Mouse (Mus musculus) kidney, postnatal 14 days (tissue): ENCODE data around the gene Epb41l5.

Experiments
- DNase-seq: peaks from one replicate; pipeline ENCODE4 v3.0.0; 2022; ENCODE audit warnings: mixed read lengths

Gene Epb41l5

DNA sequence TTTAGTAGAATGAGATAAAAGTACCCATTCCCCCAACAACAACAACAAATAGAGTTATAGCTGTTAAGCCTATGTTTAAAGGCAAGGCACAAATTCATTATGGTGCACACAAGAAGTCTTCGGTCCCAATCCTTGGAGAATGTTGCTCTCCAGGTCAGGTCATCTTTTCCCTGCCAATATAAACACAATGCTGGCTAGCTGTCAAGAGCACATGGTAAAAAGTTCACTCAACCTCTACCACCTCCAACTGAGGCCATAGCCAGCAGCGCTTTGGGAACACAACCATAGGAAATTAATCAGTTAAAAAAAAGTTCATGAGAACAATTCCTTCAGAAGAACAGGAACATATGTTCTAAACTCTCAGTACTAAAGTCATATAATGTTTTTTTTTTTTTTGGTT lies 58.8 kb downstream of the Epb41l5 start:
- peak; percentile 80 for DNase-seq

DNA sequence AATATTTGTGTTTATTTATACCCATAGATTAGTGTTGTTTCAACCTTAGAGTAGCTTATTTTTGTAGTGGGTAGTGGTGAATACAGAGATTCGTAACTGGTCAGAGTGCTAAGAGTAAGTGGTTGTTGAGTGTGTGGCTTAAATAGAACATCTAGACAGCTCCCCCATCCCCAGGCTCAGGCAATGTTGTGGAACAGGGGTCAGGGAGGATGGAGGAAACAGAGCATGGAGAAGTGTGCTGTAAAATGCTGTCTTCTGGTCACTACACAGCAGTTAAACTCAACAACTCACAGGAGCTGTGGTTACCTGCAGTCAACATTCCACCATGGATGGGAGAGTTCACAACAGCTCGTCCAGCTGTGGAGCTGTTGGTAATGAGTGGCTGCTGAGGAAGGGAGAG lies 63.8 kb downstream of the Epb41l5 start:
- no peak for DNase-seq

- DNase-seq, result no peak
These were observed 78.7 kb downstream of the Epb41l5 start for GRCm38 (mm10) chr1:119570134-119570533.

- DNase-seq, result no peak
These were observed 83.3 kb downstream of the Epb41l5 start for GRCm38 (mm10) chr1:119565531-119565930.

GRCm38 (mm10) chr1:119557641-119558395 lies 91.0 kb downstream of the Epb41l5 start:
- no peak for DNase-seq

DNA sequence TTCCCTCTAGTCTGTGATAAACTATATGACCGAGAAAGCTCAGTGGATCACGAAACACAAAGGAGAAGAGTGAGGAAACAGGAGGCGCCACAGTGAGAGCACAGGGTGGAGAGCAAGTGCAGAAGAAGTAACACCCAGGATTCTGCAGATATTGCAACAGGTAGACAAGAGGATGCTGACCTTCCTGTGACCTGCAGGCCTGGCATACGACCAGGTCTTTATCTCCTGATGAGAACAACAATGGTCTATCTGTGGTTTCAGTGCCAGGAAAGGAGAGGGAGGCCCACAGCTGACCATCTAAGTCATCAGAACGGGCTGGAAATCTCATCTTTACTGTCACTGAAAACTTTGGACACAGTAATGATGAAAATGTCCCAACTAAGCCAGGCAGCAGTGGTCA lies 93.1 kb downstream of the Epb41l5 start:
- no peak for DNase-seq

GRCm38 (mm10) chr1:119551651-119552050 lies 97.1 kb downstream of the Epb41l5 start:
- no peak for DNase-seq

DNA sequence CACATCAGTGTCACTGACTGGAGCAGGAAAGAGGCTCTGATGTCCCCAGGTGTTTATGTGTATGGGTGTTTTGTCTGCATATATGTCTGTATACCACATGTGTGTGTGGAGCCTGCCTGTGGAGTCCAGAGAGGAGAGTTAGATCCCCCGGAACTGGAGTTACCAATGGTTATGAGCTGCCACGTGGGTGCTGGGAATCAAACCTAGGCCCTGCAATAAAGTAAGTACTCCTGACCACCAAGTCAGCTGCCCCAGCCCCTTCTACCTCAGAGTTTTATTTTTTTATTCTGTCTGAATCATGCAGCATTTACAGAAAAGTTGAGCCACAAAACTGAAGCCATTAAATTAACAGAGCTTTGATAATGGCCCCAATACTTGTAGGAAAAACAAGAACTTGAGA lies 98.7 kb downstream of the Epb41l5 start:
- DNase-seq, result no peak

- no peak for DNase-seq
These were observed 99.5 kb downstream of the Epb41l5 start for GRCm38 (mm10) chr1:119549327-119549689.

DNA sequence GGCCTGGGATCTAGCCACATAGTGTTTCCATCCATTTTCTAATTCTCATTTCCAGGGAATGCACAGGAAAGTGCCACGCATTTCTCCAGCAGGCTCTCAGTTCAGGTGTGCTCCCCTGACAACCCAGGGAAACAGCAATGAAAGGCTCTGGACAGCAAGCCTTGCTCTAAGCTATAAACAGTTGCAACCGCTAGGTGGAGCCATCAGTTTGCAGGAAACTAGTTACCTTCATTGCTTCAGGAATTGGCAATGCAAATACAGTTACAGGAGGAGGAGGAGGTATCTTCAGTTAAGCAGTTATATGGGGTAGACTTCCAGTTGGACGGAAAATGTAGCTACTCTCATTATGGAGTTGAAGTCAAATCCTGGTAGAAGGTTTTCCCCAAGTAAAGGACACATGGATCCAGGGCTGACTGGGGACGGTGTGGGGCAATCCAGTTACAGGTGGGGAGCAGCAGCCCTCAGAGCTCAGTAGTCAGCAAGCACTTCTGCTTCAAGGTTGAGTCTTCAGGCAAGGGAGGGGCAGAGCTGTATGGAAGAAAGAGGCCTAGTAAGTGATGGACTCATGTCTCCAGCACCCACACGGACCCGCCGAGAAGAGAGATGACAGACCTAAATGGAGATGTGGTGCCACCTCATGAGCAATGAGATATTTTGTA lies 100.0 kb downstream of the Epb41l5 start:
- DNase-seq, result peak; percentile 86

GRCm38 (mm10) chr1:119546490-119546889 lies 102.3 kb downstream of the Epb41l5 start:
- DNase-seq, result no peak

GRCm38 (mm10) chr1:119545671-119546070 lies 103.1 kb downstream of the Epb41l5 start:
- no peak for DNase-seq

GRCm38 (mm10) chr1:119545164-119545563 lies 103.6 kb downstream of the Epb41l5 start:
- no peak for DNase-seq

DNA sequence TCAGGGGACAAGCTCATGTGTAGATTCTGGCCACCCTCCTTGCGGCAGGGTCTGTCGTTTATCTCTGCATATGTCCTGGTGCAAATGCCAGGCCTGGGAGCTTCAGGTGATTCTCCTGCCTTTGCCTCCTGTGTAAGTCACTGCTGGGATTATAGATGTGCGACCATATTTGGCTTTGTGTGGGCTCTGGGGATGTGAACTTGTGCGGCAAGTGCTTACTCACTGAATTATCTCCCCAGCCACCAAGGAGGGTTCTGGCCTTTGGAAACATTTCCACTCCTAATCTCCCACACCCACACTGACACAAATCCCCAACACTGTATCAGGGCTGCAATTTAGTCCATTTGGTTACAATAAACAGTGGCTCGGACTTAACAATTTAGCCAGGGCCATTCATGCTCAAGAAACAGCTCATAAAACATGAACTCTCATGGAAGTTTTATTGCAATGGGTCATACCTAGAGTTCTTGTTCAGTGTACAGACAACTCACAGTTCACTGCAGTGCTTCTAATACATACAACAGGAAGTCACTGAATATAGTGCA lies 104.1 kb downstream of the Epb41l5 start:
- no peak for DNase-seq

DNA sequence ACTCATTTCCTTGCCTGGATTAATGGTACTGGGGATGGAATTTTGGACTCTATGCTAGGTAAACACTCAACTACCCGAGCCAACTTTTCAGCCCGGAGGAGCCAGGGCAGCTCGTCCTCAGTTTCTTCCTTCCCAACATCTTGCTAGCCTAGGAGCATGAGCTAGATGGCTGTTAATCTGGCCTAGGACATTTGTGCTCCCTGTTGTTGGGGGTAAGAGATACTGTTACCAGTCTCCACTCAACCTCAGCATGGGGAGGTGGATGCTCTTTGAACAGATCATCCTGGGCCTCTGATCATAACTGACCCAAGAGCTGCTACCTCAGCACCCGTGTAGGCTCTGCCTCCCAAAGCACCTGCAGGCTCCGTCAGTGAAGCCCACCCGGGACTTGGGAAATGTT lies 105.5 kb downstream of the Epb41l5 start:
- no peak for DNase-seq

- DNase-seq, result no peak
These were observed 107.2 kb downstream of the Epb41l5 start for GRCm38 (mm10) chr1:119541570-119541969.

DNA sequence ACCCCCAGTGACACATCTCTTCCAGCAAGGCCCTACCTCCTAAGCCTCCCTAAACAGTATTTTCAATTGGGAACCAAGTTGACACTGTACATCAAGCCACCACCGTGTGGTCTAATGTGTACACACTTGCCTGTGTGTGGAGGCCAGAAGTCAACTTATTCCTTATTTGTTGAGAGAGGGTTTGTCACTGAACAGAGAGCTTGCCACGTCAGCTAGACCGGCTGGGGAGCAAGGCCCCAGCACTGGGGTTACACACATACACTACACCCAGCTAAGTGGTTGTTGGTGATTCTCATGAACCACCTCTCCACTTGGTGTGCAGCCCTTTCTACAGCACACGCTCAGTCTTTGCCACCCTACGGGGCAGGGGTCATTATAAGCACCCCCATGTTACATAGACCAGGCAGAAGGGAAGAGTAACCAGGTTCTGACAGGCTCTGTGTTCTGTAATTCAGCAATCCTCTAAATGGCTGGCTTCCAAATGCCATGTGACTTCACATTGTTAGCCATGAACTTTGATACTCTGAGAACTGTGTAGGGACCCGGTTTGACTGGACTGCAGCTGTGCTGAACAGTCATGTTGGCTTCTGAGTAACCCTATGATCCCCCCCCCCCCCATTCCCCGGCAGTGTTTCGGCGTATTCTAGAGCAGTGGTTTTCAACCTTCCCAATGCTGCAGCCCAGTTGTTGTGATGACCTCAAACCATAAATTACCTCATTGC lies 107.8 kb downstream of the Epb41l5 start:
- DNase-seq, result peak; percentile 87

DNA sequence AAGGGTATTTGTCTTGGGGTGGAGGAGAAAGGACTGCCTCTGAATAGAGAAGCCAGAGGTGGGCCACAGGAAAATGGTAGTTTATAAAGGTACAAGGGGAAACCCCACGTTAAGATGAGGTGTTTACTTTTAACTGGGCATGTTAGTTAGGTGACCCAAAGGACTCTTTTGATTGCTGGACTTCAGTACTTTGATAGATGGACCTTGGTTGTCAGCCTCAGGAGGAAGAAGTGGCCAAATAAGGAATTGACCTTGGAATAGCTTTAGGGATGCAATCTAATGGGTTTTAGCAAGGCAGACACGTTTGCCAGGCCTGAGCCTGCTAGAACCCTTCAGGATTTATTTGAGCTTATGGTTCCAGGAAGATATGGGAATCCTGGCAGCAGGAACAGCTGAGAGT lies 109.5 kb downstream of the Epb41l5 start:
- no peak for DNase-seq

- no peak for DNase-seq
These were observed 111.1 kb downstream of the Epb41l5 start for GRCm38 (mm10) chr1:119537651-119538050.

GRCm38 (mm10) chr1:119536122-119536521 lies 112.7 kb downstream of the Epb41l5 start:
- DNase-seq, result no peak

DNA sequence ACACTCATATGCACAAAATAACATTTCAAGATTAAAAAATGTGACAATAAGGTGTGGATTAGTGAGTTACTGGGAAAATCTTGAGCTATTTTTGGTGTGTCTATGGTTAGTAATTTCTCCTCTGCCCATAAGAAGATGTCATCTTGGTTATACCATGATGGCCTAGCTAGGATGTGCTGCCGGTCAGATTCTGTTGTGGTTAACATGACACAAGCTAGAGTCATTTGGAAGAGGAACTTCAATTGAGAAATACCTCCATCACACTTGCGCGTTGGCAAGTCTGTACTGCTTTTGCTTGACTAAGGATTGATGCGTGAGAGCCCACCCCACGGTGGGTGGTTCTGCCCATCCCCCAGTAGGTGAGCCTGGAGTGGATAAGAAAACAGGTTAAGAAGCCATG lies 114.5 kb downstream of the Epb41l5 start:
- no peak for DNase-seq

- DNase-seq, result no peak
These were observed 115.6 kb downstream of the Epb41l5 start for GRCm38 (mm10) chr1:119533093-119533805.

DNA sequence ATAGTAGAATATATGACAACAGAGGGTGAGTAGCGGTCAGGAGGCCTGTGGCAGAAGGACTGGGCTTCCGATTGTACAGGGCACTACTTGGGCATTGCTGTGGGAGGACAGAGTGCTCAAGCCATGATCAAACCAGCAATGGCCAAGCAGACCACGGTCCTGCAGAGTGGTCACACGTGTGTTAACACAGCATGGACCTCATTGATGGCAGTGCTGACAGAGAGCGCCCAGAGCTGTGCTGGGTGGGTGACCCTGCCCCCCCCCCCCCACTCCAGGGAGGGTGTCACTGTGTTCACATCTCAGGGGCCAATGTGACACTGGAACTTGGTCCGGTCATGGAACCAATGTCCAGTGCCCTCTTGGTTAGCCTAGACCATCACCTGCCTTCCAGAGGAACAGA lies 116.6 kb downstream of the Epb41l5 start:
- DNase-seq, result no peak
